Mouse (Mus musculus) hindbrain, embryonic 12.5 days (tissue): ENCODE results near the gene Tceal1. TPM values are rescaled to one million over a fixed set of nuclear protein-coding genes. Genes with fewer than 3 reads are reported as not detected.

Experiments
- ATAC-seq: fragments of 200-750 bp; cut with Nextera tagmentation; 2 replicates; pipeline ENCODE4 v1.8.0; 2017; ENCODE audit warnings: moderate TSS enrichment; ENCODE audit not compliant: low FRiP score
- H3K27ac ChIP-seq: fragments of 300-500 bp; sonication (generic); 2 replicates; pipeline ENCODE4 v1.5.1; 2016; ENCODE audit warnings: mild to moderate bottlenecking
- H3K27me3 ChIP-seq: fragments of 300-500 bp; sonication (generic); 2 replicates; pipeline ENCODE4 v1.6.1; 2016; ENCODE audit warnings: mild to moderate bottlenecking
- H3K36me3 ChIP-seq: fragments of 300-500 bp; sonication (generic); 2 replicates; pipeline ENCODE4 v1.6.1; 2016; ENCODE audit warnings: mild to moderate bottlenecking
- H3K4me1 ChIP-seq: fragments of 300-500 bp; sonication (generic); 2 replicates; pipeline ENCODE4 v1.6.1; 2016
- H3K4me2 ChIP-seq: fragments of 300-500 bp; sonication (generic); replicated peaks from 2 replicates; pipeline ENCODE4 v1.6.1; 2016; ENCODE audit warnings: mild to moderate bottlenecking
- H3K4me3 ChIP-seq: fragments of 300-500 bp; sonication (generic); 2 replicates; pipeline ENCODE4 v1.5.1; 2016; ENCODE audit warnings: mild to moderate bottlenecking
- H3K9ac ChIP-seq: fragments of 300-500 bp; sonication (generic); 2 replicates; pipeline ENCODE4 v1.6.1; 2016; ENCODE audit warnings: mild to moderate bottlenecking, moderate library complexity
- H3K9me3 ChIP-seq: fragments of 300-500 bp; sonication (generic); replicated peaks from 2 replicates; pipeline ENCODE4 v1.6.1; 2016; ENCODE audit warnings: mild to moderate bottlenecking
- WGBS: fragments of 180-500 bp; shearing (Covaris S2); methylation state at CpG from one replicate; pipeline ENCODE4 v1.1.7; 2016; 5-methylcytosine and 5-hydroxymethylcytosine counted together
- polyA plus RNA-seq: library from polyadenylated mRNA; unstranded; fragments of >200 nt; fragmentation: Nextera tagmentation; extraction: Ambion mirVana; gene quantifications from 2 replicates; pipeline ENCODE4 v1.2.1, GENCODE M21; 2016

Gene Tceal1
- polyA plus RNA-seq, 1 experiment from 2014 or later: 12.9 TPM

- H3K4me3 ChIP-seq: no peak overlapping the region
- H3K27me3 ChIP-seq: no peaks in the 10 kb centered on the region
- WGBS: 89% methylated on average over 4 of the region's 4 CpGs
- no peak overlapping the region for H3K9ac ChIP-seq
- H3K9me3 ChIP-seq: no peaks in the 10 kb centered on the region
- H3K4me2 ChIP-seq: no peak overlapping the region
- peaks cover 4% of the 10 kb centered on the region; the same call in 1 of the 2 replicates for H3K36me3 ChIP-seq
- ATAC-seq: no peak
- H3K4me1 ChIP-seq: no peaks in the 10 kb centered on the region
- H3K27ac ChIP-seq: no peak overlapping the region
Observed at GRCm38 (mm10) chrX:136732016-136732415, 24.2 kb downstream of the Tceal1 start.

GRCm38 (mm10) chrX:136740087-136740790 is 32.5 kb downstream of the Tceal1 start:
- Histone ChIP-seq H3K27me3 (no peaks in the 10 kb centered on the region), H3K36me3 (no peaks in the 10 kb centered on the region), H3K4me2 (peak overlapping the region; percentile 57), H3K4me3 (peak overlapping the region; percentile 49), H3K27ac (peak overlapping the region; percentile 76), H3K4me1 (peaks cover 7% of the 10 kb centered on the region), H3K9ac (peak overlapping the region; percentile 68), H3K9me3 (no peaks in the 10 kb centered on the region)
- no peak for ATAC-seq
- WGBS: 22% methylated on average over 15 of the region's 15 CpGs

GRCm38 (mm10) chrX:136740791-136741650 is 33.2 kb downstream of the Tceal1 start:
- Histone ChIP-seq H3K9ac (peak overlapping the region; percentile 68), H3K27me3 (no peaks in the 10 kb centered on the region), H3K9me3 (no peaks in the 10 kb centered on the region), H3K4me2 (peak overlapping the region; percentile 57; the same call in 1 of the 2 replicates), H3K4me1 (peaks cover 7% of the 10 kb centered on the region), H3K4me3 (peak overlapping the region; percentile 49), H3K36me3 (no peaks in the 10 kb centered on the region), H3K27ac (peak overlapping the region; percentile 83)
- 15% methylated on average over 39 of the region's 39 CpGs for WGBS
- peak; percentile 99 for ATAC-seq

- Histone ChIP-seq H3K4me3 (peak overlapping the region; percentile 43), H3K4me1 (peaks cover 7% of the 10 kb centered on the region), H3K9ac (peak overlapping the region; percentile 58), H3K27ac (peak overlapping the region; percentile 83), H3K4me2 (peak overlapping the region; percentile 49), H3K36me3 (no peaks in the 10 kb centered on the region), H3K9me3 (no peaks in the 10 kb centered on the region), H3K27me3 (no peaks in the 10 kb centered on the region)
- peak; percentile 76 for ATAC-seq
- WGBS: 27% methylated on average over 39 of the region's 46 CpGs
Observed at GRCm38 (mm10) chrX:136741651-136742201, 33.9 kb downstream of the Tceal1 start.

- H3K36me3 ChIP-seq: no peaks in the 10 kb centered on the region
- H3K27ac ChIP-seq: peak overlapping the region; percentile 83
- ATAC-seq: no peak
- peak overlapping the region; percentile 58 for H3K9ac ChIP-seq
- peak overlapping the region; percentile 43 for H3K4me3 ChIP-seq
- no peaks in the 10 kb centered on the region for H3K9me3 ChIP-seq
- H3K4me1 ChIP-seq: peaks cover 7% of the 10 kb centered on the region
- no peaks in the 10 kb centered on the region for H3K27me3 ChIP-seq
- H3K4me2 ChIP-seq: peak overlapping the region; percentile 49
- WGBS: 23% methylated on average over 10 of the region's 10 CpGs
Observed at GRCm38 (mm10) chrX:136742241-136742640, 34.5 kb downstream of the Tceal1 start.

- no peaks in the 10 kb centered on the region for H3K9me3 ChIP-seq
- no peaks in the 10 kb centered on the region for H3K27me3 ChIP-seq
- H3K9ac ChIP-seq: no peak overlapping the region
- no peaks in the 10 kb centered on the region for H3K36me3 ChIP-seq
- H3K4me1 ChIP-seq: peaks cover 7% of the 10 kb centered on the region
- peak overlapping the region; percentile 49 for H3K4me2 ChIP-seq
- no peak for ATAC-seq
- WGBS: 40% methylated on average over 5 of the region's 5 CpGs
- H3K4me3 ChIP-seq: no peak overlapping the region
- peak overlapping the region; percentile 83 for H3K27ac ChIP-seq
Observed at GRCm38 (mm10) chrX:136742661-136743103, 34.9 kb downstream of the Tceal1 start.

GRCm38 (mm10) chrX:136743459-136743858 is 35.7 kb downstream of the Tceal1 start, which contains the start of gene Morf4l2:
Gene Morf4l2, minus strand, starts transcription at chrX:136743690.
- no peak within 1 kb of the TSS for H3K4me3 ChIP-seq
- ATAC-seq: no peak
- H3K36me3 ChIP-seq: no peaks in the 10 kb centered on the region
- H3K9ac ChIP-seq: no peak within 1 kb of the TSS
- H3K27ac ChIP-seq: peak within 1 kb of the TSS; percentile 83
- peak within 1 kb of the TSS; percentile 49 for H3K4me2 ChIP-seq
- H3K4me1 ChIP-seq: peaks cover 5% of the 10 kb centered on the region
- no peaks in the 10 kb centered on the region for H3K9me3 ChIP-seq
- H3K27me3 ChIP-seq: no peaks in the 10 kb centered on the region
- 90% methylated on average over 12 of the region's 12 CpGs for WGBS

- WGBS: 84% methylated on average over 8 of the region's 8 CpGs
- no peak overlapping the region for H3K9ac ChIP-seq
- no peak for ATAC-seq
Observed at GRCm38 (mm10) chrX:136744663-136745062, 36.9 kb downstream of the Tceal1 start.

GRCm38 (mm10) chrX:136749329-136749728 is 41.5 kb downstream of the Tceal1 start:
- Histone ChIP-seq H3K4me1 (no peaks in the 10 kb centered on the region), H3K36me3 (no peaks in the 10 kb centered on the region), H3K9ac (no peak overlapping the region), H3K9me3 (no peaks in the 10 kb centered on the region), H3K4me3 (no peak overlapping the region), H3K27me3 (no peaks in the 10 kb centered on the region), H3K4me2 (no peak overlapping the region), H3K27ac (no peak overlapping the region)
- no peak for ATAC-seq
- WGBS: 77% methylated on average over 4 of the region's 4 CpGs

More at GRCm38 (mm10) chrX:136744663-136745062, 36.9 kb downstream of the Tceal1 start:
- Histone ChIP-seq H3K27ac (no peak overlapping the region), H3K4me3 (no peak overlapping the region), H3K36me3 (no peaks in the 10 kb centered on the region), H3K4me2 (no peak overlapping the region), H3K27me3 (no peaks in the 10 kb centered on the region), H3K9me3 (no peaks in the 10 kb centered on the region), H3K4me1 (no peaks in the 10 kb centered on the region)

- Histone ChIP-seq H3K9me3 (no peaks in the 10 kb centered on the region), H3K27me3 (no peaks in the 10 kb centered on the region), H3K27ac (no peak overlapping the region), H3K4me1 (no peaks in the 10 kb centered on the region), H3K4me2 (no peak overlapping the region), H3K9ac (no peak overlapping the region), H3K36me3 (no peaks in the 10 kb centered on the region), H3K4me3 (no peak overlapping the region)
- no peak for ATAC-seq
- WGBS: 93% methylated on average over 3 of the region's 3 CpGs
Observed at GRCm38 (mm10) chrX:136755464-136755863, 47.7 kb downstream of the Tceal1 start.
